Mouse (Mus musculus): ENCODE results near the gene Efna4. TPM values are rescaled to one million over a fixed set of nuclear protein-coding genes. Genes with fewer than 3 reads are reported as not detected.

Efna4 gene
- polyA plus RNA-seq, 1 experiment, result not detected

- Histone ChIP-seq H3K9me3 (ENCODE audit: control insufficient read depth, low read length) (no peaks in the 10 kb centered on the region), H3K27me3 (ENCODE audit: control insufficient read depth) (peaks cover 38% of the 10 kb centered on the region), H3K4me3 (replicated peaks) (no peak overlapping the region), H3K36me3 (ENCODE audit: control insufficient read depth) (no peaks in the 10 kb centered on the region), H3K4me1 (ENCODE audit: control insufficient read depth) (peaks cover 11% of the 10 kb centered on the region)
- no peak for TF ChIP-seq TAL1 (IDR thresholded peaks at IDR 0.05; ENCODE audit: low read length)
- TF ChIP-seq GATA1 (IDR thresholded peaks at IDR 0.05; ENCODE audit: low read length), result no peak
These were observed 1.6 kb upstream of the Efna4 start for GRCm38 (mm10) chr3:89339416-89339815.

- Histone ChIP-seq H3K27me3 (ENCODE audit: control insufficient read depth) (peaks cover 42% of the 10 kb centered on the region), H3K4me1 (ENCODE audit: control insufficient read depth) (peaks cover 11% of the 10 kb centered on the region), H3K9me3 (ENCODE audit: control insufficient read depth, low read length) (no peaks in the 10 kb centered on the region), H3K36me3 (ENCODE audit: control insufficient read depth) (no peaks in the 10 kb centered on the region), H3K4me3 (replicated peaks) (peak overlapping the region; percentile 57)
- no peak for TF ChIP-seq GATA1 (IDR thresholded peaks at IDR 0.05; ENCODE audit: low read length)
- no peak for TF ChIP-seq TAL1 (IDR thresholded peaks at IDR 0.05; ENCODE audit: low read length)
These were observed 637 bp downstream of the Efna4 start for GRCm38 (mm10) chr3:89337062-89337720.

DNA sequence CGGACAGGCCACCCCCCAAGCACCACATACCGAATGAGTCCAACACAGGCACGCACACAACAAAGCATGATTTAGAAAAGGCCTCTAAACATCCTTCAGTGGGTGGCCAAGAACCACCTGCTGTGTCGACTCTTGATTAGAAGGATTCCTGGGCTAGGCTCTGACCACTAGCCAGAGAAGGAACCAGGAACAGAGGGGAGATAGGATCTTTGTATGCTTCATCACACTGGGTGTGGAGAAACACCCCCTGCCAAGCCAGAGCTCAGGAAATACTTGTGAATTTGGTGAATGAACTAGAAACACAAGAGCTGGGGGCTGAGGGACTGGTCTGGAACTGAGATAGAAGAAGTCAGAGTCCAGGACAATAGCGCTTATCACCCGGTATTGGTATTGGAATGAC lies 1.3 kb downstream of the Efna4 start:
- Histone ChIP-seq H3K36me3 (ENCODE audit: control insufficient read depth) (no peaks in the 10 kb centered on the region), H3K4me3 (replicated peaks) (no peak overlapping the region), H3K9me3 (ENCODE audit: control insufficient read depth, low read length) (no peaks in the 10 kb centered on the region), H3K27me3 (ENCODE audit: control insufficient read depth) (peaks cover 45% of the 10 kb centered on the region), H3K4me1 (ENCODE audit: control insufficient read depth) (peaks cover 11% of the 10 kb centered on the region)
- TF ChIP-seq GATA1 (IDR thresholded peaks at IDR 0.05; ENCODE audit: low read length) (no peak), TAL1 (IDR thresholded peaks at IDR 0.05; ENCODE audit: low read length) (no peak)

DNA sequence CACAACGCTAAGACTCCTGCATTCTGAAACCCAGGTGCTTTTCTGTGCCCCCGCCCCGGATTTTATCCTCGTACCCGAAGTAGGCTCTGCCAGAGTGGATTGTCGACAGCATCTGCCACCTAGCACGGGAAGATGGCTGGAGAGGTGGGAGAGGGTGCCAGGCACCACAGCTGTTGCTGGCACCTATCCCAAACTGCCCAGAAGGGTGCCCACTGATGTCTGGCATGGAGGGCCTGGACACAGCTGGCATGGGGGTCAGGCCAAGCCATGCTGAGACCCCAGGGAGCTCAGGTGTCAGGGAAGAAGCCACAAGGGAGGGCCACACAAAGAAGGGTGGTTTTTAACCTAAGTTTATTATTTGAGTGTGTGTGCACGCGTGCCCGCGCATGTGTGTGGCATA lies 4.8 kb downstream of the Efna4 start:
- Histone ChIP-seq H3K9me3 (ENCODE audit: control insufficient read depth, low read length) (no peaks in the 10 kb centered on the region), H3K4me1 (ENCODE audit: control insufficient read depth) (peaks cover 9% of the 10 kb centered on the region), H3K27me3 (ENCODE audit: control insufficient read depth) (peaks cover 59% of the 10 kb centered on the region), H3K4me3 (replicated peaks) (no peak overlapping the region), H3K36me3 (ENCODE audit: control insufficient read depth) (no peaks in the 10 kb centered on the region)
- no peak for TF ChIP-seq TAL1 (IDR thresholded peaks at IDR 0.05; ENCODE audit: low read length)
- TF ChIP-seq GATA1 (IDR thresholded peaks at IDR 0.05; ENCODE audit: low read length), result no peak

GRCm38 (mm10) chr3:89332476-89332875 lies 5.4 kb downstream of the Efna4 start:
- H3K27me3 ChIP-seq (ENCODE audit: control insufficient read depth), result peaks cover 58% of the 10 kb centered on the region
- H3K4me3 ChIP-seq (replicated peaks), result no peak overlapping the region
- peaks cover 3% of the 10 kb centered on the region for H3K4me1 ChIP-seq (ENCODE audit: control insufficient read depth)
- TF ChIP-seq GATA1 (IDR thresholded peaks at IDR 0.05; ENCODE audit: low read length) (no peak), TAL1 (IDR thresholded peaks at IDR 0.05; ENCODE audit: low read length) (no peak)
- no peaks in the 10 kb centered on the region for H3K9me3 ChIP-seq (ENCODE audit: control insufficient read depth, low read length)
- no peaks in the 10 kb centered on the region for H3K36me3 ChIP-seq (ENCODE audit: control insufficient read depth)

DNA sequence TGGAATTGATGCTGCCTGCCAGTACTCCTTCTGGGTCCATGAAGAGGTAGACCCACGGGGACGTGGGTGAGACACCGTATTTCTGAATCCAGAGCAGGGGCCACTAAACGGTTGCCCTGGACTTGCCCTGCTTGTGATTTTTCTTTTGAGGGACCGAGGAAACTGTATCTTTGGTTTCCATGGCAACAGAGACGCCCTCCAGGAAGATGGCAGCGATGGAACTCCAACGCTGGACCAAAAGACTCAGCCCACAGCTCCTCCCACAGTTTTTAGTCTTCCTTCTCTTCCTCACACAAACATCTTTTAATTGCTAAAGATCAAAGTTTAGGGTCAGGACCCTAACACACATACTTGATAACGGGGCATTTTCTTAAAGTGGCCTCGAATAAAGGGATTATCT lies 5.8 kb downstream of the Efna4 start:
- Histone ChIP-seq H3K9me3 (ENCODE audit: control insufficient read depth, low read length) (no peaks in the 10 kb centered on the region), H3K4me3 (replicated peaks) (no peak overlapping the region), H3K4me1 (ENCODE audit: control insufficient read depth) (peaks cover 2% of the 10 kb centered on the region; the same call in 1 of the 2 replicates), H3K36me3 (ENCODE audit: control insufficient read depth) (no peaks in the 10 kb centered on the region), H3K27me3 (ENCODE audit: control insufficient read depth) (peaks cover 57% of the 10 kb centered on the region)
- TF ChIP-seq TAL1 (IDR thresholded peaks at IDR 0.05; ENCODE audit: low read length) (no peak), GATA1 (IDR thresholded peaks at IDR 0.05; ENCODE audit: low read length) (no peak)

DNA sequence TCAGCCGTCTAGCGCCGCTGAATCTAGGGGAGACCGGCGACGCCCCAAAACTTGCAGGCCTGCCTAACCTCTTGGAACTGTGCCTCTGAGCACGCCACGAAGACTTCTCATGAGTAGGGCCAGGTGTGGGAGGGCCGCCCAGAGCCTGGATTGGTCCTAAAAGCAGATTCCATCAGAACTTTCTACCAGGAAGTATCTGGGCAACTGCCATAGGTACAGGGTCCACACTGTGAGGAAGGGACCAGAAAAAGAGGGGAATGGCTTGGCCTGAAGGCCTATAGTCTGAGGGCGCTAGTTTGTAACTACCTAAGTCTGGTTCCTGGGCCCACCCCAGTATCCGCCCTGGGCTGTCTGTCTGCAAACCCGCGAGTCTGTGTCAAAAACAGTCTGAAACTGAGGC lies 6.3 kb downstream of the Efna4 start:
- Histone ChIP-seq H3K36me3 (ENCODE audit: control insufficient read depth) (no peaks in the 10 kb centered on the region), H3K4me3 (replicated peaks) (no peak overlapping the region), H3K4me1 (ENCODE audit: control insufficient read depth) (peaks cover 2% of the 10 kb centered on the region; the same call in 1 of the 2 replicates), H3K27me3 (ENCODE audit: control insufficient read depth) (peaks cover 55% of the 10 kb centered on the region), H3K9me3 (ENCODE audit: control insufficient read depth, low read length) (no peaks in the 10 kb centered on the region)
- TF ChIP-seq TAL1 (IDR thresholded peaks at IDR 0.05; ENCODE audit: low read length) (no peak), GATA1 (IDR thresholded peaks at IDR 0.05; ENCODE audit: low read length) (no peak)

DNA sequence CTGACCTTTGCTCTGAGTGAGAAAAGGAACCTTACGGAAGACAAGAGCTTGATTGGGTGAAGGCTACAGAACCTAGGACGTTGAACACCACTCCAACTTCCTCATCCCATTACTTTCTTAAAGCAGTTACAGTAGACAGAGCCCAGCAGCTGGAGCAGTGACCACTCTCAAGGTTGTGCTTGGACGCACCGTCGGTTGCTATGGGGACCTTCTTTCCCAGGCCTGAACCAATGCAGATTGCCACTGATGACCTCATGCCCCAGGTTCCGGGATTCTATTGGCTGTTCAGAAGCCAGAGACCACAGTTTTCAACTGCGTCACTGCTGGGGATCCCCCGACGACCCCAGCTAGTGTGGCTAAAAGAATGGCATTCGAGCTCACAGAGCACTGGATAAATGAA lies 6.9 kb downstream of the Efna4 start:
- Histone ChIP-seq H3K27me3 (ENCODE audit: control insufficient read depth) (peaks cover 52% of the 10 kb centered on the region), H3K9me3 (ENCODE audit: control insufficient read depth, low read length) (no peaks in the 10 kb centered on the region), H3K4me3 (replicated peaks) (no peak overlapping the region), H3K4me1 (ENCODE audit: control insufficient read depth) (peaks cover 3% of the 10 kb centered on the region), H3K36me3 (ENCODE audit: control insufficient read depth) (no peaks in the 10 kb centered on the region)
- TF ChIP-seq TAL1 (IDR thresholded peaks at IDR 0.05; ENCODE audit: low read length) (no peak), GATA1 (IDR thresholded peaks at IDR 0.05; ENCODE audit: low read length) (no peak)

- H3K9me3 ChIP-seq (ENCODE audit: control insufficient read depth, low read length), result no peaks in the 10 kb centered on the region
- H3K36me3 ChIP-seq (ENCODE audit: control insufficient read depth), result no peaks in the 10 kb centered on the region
- H3K4me1 ChIP-seq (ENCODE audit: control insufficient read depth), result peaks cover 5% of the 10 kb centered on the region
- H3K4me3 ChIP-seq (replicated peaks), result no peak overlapping the region
- peaks cover 57% of the 10 kb centered on the region for H3K27me3 ChIP-seq (ENCODE audit: control insufficient read depth)
- TF ChIP-seq TAL1 (IDR thresholded peaks at IDR 0.05; ENCODE audit: low read length) (no peak), GATA1 (IDR thresholded peaks at IDR 0.05; ENCODE audit: low read length) (no peak)
These were observed 7.5 kb downstream of the Efna4 start for GRCm38 (mm10) chr3:89330346-89330745.

DNA sequence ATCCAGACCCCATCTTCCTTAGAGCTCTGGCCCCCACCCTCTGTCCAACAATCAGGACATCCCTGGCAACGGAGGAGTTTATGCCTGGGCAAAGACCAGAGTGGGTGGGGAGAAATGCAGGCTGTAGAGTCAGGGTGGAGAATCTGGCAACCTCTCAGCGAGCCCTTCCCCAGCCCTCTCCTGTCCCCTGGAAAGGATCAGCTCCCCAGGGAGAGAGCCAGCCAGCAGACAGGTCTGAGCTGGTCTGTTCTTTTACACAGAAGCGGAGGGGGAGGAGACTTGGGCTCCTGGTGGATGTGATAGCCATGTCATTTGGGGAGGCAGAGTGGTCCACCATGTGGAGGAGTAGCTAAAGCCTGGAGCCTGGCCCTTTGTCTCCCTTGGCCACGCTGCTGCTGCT lies 9.2 kb downstream of the Efna4 start:
- no peak overlapping the region for H3K4me3 ChIP-seq (replicated peaks)
- peaks cover 5% of the 10 kb centered on the region for H3K4me1 ChIP-seq (ENCODE audit: control insufficient read depth)
- H3K9me3 ChIP-seq (ENCODE audit: control insufficient read depth, low read length), result no peaks in the 10 kb centered on the region
- TF ChIP-seq TAL1 (IDR thresholded peaks at IDR 0.05; ENCODE audit: low read length), result no peak
- no peak for TF ChIP-seq GATA1 (IDR thresholded peaks at IDR 0.05; ENCODE audit: low read length)
- H3K36me3 ChIP-seq (ENCODE audit: control insufficient read depth), result no peaks in the 10 kb centered on the region
- peaks cover 57% of the 10 kb centered on the region for H3K27me3 ChIP-seq (ENCODE audit: control insufficient read depth)
